Mouse (Mus musculus) cortical plate, adult 2 months (tissue): ENCODE measurements at regions not wholly inside any gene's neighbourhood (a gene's known extent, or its start where the extent isn't known, plus 50 kb on each side); places are given as distances from the start of the nearest gene placed in this dataset.

Source experiments
- CTCF ChIP-seq: fragments of 200-500 bp; IDR thresholded peaks from 2 replicates; pipeline ENCODE4 v1.5.1; 2011; ENCODE audit warnings: mild to moderate bottlenecking, control low read depth, low read length; ENCODE audit not compliant: insufficient read depth; ENCODE audit errors: extremely low read depth
- POLR2A ChIP-seq: fragments of 200-500 bp; IDR thresholded peaks from 2 replicates; pipeline ENCODE4 v1.6.1; 2011; ENCODE audit warnings: mild to moderate bottlenecking, low read length, control low read depth; ENCODE audit not compliant: insufficient read depth; ENCODE audit errors: extremely low read depth

DNA sequence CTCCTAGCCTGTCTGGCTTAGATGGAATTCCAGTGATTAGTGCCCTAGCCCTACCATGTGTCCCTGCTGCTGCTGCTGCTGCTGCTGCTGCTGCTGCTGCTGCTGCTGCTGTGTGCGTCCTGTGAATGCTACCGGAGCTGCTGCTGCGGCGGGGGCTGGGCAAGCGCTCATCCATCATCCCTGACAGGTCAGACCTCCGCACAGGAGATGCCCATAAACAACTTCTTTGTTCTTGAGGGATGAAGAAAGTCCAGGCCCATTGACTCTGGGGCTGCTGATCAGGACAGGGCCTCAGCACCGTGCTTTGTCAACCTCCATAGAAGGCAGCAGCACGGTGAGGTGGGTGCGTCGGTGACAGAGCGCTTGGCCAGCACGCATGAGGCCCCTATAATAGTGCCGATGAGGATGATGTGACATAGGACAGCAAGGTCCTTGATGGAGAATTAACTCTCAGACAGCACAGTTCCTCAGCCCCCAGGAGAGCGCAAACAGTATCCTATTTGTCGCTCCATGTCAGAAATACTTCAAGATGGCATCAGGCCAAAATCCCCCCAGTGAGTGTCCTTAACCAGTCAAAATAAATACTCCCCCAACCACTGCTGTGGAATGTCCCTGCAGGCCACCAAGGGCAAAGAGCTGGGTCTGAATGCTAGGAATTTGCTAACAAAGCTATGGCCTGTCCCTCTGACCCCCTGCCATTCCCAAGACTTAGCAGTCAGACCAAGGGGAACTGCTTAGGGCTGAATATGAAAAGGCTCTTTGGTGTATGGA is 95.1 kb upstream of the Errfi1 start:
- TF ChIP-seq POLR2A, result no peak
- TF ChIP-seq CTCF, result no peak
